Mouse (Mus musculus): Measurements from ENCODE around the gene Tnfaip2. TPM values are rescaled to one million over a fixed set of nuclear protein-coding genes. Genes with fewer than 3 reads are reported as not detected.

Gene Tnfaip2
- total RNA-seq, 1 experiment from 2014 or later: 441 TPM

GRCm38 (mm10) chr12:111466369-111466768 lies 24.1 kb downstream of the Tnfaip2 start:
- ATAC-seq (ENCODE audit: extremely low read depth, insufficient number of reproducible peaks, low FRiP score, poor library complexity, severe bottlenecking): no peak

GRCm38 (mm10) chr12:111468206-111468605 lies 25.9 kb downstream of the Tnfaip2 start:
- ATAC-seq (ENCODE audit: extremely low read depth, insufficient number of reproducible peaks, low FRiP score, poor library complexity, severe bottlenecking): no peak

- peak; percentile 73 for ATAC-seq (ENCODE audit: extremely low read depth, insufficient number of reproducible peaks, low FRiP score, poor library complexity, severe bottlenecking)
Measured at GRCm38 (mm10) chr12:111469507-111469906, 27.2 kb downstream of the Tnfaip2 start.

- no peak for ATAC-seq (ENCODE audit: extremely low read depth, insufficient number of reproducible peaks, low FRiP score, poor library complexity, severe bottlenecking)
Measured at GRCm38 (mm10) chr12:111471119-111471518, 28.9 kb downstream of the Tnfaip2 start.

- ATAC-seq (ENCODE audit: extremely low read depth, insufficient number of reproducible peaks, low FRiP score, poor library complexity, severe bottlenecking): no peak
Measured at GRCm38 (mm10) chr12:111471721-111472120, 29.5 kb downstream of the Tnfaip2 start.

GRCm38 (mm10) chr12:111472886-111473285 lies 30.6 kb downstream of the Tnfaip2 start:
- ATAC-seq (ENCODE audit: extremely low read depth, insufficient number of reproducible peaks, low FRiP score, poor library complexity, severe bottlenecking): no peak

- ATAC-seq (ENCODE audit: extremely low read depth, insufficient number of reproducible peaks, low FRiP score, poor library complexity, severe bottlenecking): no peak
Measured at GRCm38 (mm10) chr12:111474384-111474783, 32.1 kb downstream of the Tnfaip2 start.

GRCm38 (mm10) chr12:111474893-111475643 lies 32.8 kb downstream of the Tnfaip2 start:
- no peak for ATAC-seq (ENCODE audit: extremely low read depth, insufficient number of reproducible peaks, low FRiP score, poor library complexity, severe bottlenecking)

- no peak for ATAC-seq (ENCODE audit: extremely low read depth, insufficient number of reproducible peaks, low FRiP score, poor library complexity, severe bottlenecking)
Measured at GRCm38 (mm10) chr12:111478924-111479323, 36.7 kb downstream of the Tnfaip2 start.

- ATAC-seq (ENCODE audit: extremely low read depth, insufficient number of reproducible peaks, low FRiP score, poor library complexity, severe bottlenecking): 0 out of 2 replicates have a peak, but pooled peaks have one; percentile 24
Measured at GRCm38 (mm10) chr12:111479917-111480316, 37.6 kb downstream of the Tnfaip2 start.

- no peak for ATAC-seq (ENCODE audit: extremely low read depth, insufficient number of reproducible peaks, low FRiP score, poor library complexity, severe bottlenecking)
Measured at GRCm38 (mm10) chr12:111485046-111485651, 42.9 kb downstream of the Tnfaip2 start.

- no peak for ATAC-seq (ENCODE audit: extremely low read depth, insufficient number of reproducible peaks, low FRiP score, poor library complexity, severe bottlenecking)
Measured at GRCm38 (mm10) chr12:111485652-111486306, 43.5 kb downstream of the Tnfaip2 start, which contains the start of gene Gm266. TSS of gene Gm266 (minus strand) at chr12:111485823.

GRCm38 (mm10) chr12:111486455-111486854 lies 44.2 kb downstream of the Tnfaip2 start:
- ATAC-seq (ENCODE audit: extremely low read depth, insufficient number of reproducible peaks, low FRiP score, poor library complexity, severe bottlenecking): no peak

- ATAC-seq (ENCODE audit: extremely low read depth, insufficient number of reproducible peaks, low FRiP score, poor library complexity, severe bottlenecking): no peak
Measured at GRCm38 (mm10) chr12:111489261-111489865, 47.1 kb downstream of the Tnfaip2 start.

- ATAC-seq (ENCODE audit: extremely low read depth, insufficient number of reproducible peaks, low FRiP score, poor library complexity, severe bottlenecking): no peak
Measured at GRCm38 (mm10) chr12:111494931-111495330, 52.7 kb downstream of the Tnfaip2 start.

- no peak for ATAC-seq (ENCODE audit: extremely low read depth, insufficient number of reproducible peaks, low FRiP score, poor library complexity, severe bottlenecking)
Measured at GRCm38 (mm10) chr12:111497076-111497475, 54.8 kb downstream of the Tnfaip2 start.

- no peak for ATAC-seq (ENCODE audit: extremely low read depth, insufficient number of reproducible peaks, low FRiP score, poor library complexity, severe bottlenecking)
Measured at GRCm38 (mm10) chr12:111499617-111500016, 57.3 kb downstream of the Tnfaip2 start.

- ATAC-seq (ENCODE audit: extremely low read depth, insufficient number of reproducible peaks, low FRiP score, poor library complexity, severe bottlenecking): no peak
Measured at GRCm38 (mm10) chr12:111500725-111501124, 58.5 kb downstream of the Tnfaip2 start.

- ATAC-seq (ENCODE audit: extremely low read depth, insufficient number of reproducible peaks, low FRiP score, poor library complexity, severe bottlenecking): no peak
Measured at GRCm38 (mm10) chr12:111503063-111503567, 60.8 kb downstream of the Tnfaip2 start.
